Mouse (Mus musculus): ENCODE measurements at regions not wholly inside any gene's neighbourhood (a gene's known extent, or its start where the extent isn't known, plus 50 kb on each side); places are given as distances from the start of the nearest gene placed in this dataset.

GRCm38 (mm10) chr14:25399286-25399685 is 59.7 kb upstream of the Zmiz1 start:
- in situ Hi-C loops (cut with MboI, MseI), result no loop called here

- in situ Hi-C loops (cut with MboI, MseI), result no loop called here
These were observed 57.7 kb upstream of the Zmiz1 start for GRCm38 (mm10) chr14:25401104-25401963.

- in situ Hi-C loops (cut with MboI, MseI), result no loop called here
These were observed 56.6 kb upstream of the Zmiz1 start for GRCm38 (mm10) chr14:25402409-25402808.

GRCm38 (mm10) chr14:25405191-25405590 is 53.8 kb upstream of the Zmiz1 start:
- in situ Hi-C loops (cut with MboI, MseI), result no loop called here

- in situ Hi-C loops (cut with MboI, MseI), result no loop called here
These were observed 52.9 kb upstream of the Zmiz1 start for GRCm38 (mm10) chr14:25406059-25406458.

GRCm38 (mm10) chr14:25406613-25407012 is 52.4 kb upstream of the Zmiz1 start:
- in situ Hi-C loops (cut with MboI, MseI), result no loop called here

GRCm38 (mm10) chr14:25407111-25407510 is 51.9 kb upstream of the Zmiz1 start:
- in situ Hi-C loops (cut with MboI, MseI), result no loop called here

Measured in T-helper 1 cell (primary cell).